Mouse (Mus musculus) ES-CJ7 (cell line): ENCODE measurements at regions not wholly inside any gene's neighbourhood (a gene's known extent, or its start where the extent isn't known, plus 50 kb on each side); places are given as distances from the start of the nearest gene placed in this dataset.

Source experiments
- DNase-seq: peaks from one replicate; pipeline ENCODE4 v3.0.0; 2011; ENCODE audit warnings: low read depth, low spot score

DNA sequence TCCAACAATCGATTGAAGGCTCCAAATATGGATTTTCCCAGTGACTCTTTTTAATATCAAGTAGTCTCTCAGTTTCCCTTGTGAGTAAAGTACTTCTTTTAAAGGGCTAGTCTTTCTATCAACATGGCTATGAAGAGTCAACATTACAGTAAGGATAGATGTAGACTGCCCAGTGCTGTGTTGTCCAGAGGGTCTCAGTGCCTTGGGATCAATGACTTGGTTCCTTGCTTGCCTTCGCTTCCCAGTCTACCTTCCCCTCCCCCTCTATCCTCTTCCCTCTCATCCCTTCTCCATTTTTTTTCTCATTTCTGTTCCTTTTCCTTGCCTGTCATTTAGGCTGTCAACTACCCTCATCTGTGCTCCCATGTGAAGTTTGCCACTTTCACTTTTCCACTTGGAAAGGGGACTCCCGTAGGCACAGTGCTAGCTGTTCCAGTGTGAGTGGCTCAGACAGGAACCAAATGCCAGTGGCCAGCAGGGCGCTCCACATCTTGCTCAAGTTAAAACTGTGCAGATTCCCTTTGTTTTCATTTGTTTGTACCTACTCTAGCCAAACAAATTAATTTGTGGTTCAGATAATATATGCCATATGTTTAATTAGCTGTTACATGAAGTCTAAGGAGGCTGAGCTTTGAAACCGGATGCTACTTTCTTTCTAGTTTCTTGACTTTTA, 608.9 kb downstream of the Lmo4 start:
- DNase-seq: no peak

- DNase-seq: no peak
These were observed 609.9 kb downstream of the Lmo4 start for GRCm38 (mm10) chr3:143595081-143595480.

DNA sequence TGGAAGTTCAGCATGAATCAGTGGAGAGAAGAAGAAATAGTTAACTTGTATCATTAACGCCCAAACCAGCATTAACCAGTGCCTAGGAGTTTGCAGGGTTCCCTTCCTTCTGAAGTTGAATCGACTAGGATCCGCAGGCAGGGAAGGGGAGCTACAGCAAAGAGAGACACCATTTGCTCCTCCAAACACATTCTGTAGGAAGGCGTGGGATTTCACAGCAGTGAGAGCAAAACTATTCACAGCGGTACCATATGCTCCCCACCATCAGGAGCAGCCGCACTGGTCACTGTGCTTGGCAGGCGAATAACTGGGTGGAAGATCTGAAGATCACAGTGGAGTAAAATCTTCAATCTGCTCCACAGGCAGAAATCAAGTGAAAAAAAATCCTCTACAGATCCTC, 610.3 kb downstream of the Lmo4 start:
- no peak for DNase-seq

GRCm38 (mm10) chr3:143586653-143587052, 618.4 kb downstream of the Lmo4 start:
- DNase-seq: no peak

DNA sequence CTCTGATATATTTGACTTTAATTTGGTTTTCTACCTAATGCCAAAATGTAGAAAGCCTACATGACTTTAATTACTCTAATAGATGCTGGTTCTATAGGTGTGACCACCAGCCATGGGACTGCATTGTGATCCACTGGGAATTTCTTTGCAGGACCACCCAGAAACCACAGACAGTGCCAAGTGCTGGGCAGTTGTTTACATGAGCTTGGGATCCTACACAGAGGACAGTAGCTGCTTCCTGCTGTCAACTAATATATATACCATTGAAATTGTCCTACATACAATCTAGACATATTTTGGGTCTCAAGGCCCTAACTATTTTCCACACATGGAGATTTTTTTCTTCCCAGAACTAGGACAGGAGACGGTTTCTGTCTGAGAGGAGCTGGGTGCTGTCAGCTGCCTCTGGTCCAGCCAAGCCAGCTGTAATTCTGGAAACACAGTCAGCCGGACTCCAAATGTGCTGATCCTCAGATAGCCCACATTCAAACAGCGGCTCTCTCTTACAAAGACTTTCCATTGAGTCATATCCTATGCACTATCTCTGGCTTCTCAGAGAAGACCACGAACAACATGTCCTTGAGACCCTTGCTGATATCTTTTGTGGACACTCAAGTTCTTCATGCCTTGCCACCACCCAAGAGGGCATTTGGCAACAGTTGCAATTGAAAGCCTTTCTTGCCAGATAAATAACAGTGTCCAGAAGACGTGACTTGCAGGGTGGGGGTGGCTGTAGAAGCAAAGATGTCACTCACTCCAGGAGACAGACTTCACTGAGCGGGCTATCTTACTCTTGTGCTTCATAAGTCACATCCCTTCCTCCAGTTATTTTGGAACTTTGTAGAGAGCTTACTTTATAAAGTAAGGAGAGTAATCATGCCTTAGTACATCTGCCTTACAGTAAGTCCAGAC, 620.1 kb downstream of the Lmo4 start:
- DNase-seq: no peak

DNA sequence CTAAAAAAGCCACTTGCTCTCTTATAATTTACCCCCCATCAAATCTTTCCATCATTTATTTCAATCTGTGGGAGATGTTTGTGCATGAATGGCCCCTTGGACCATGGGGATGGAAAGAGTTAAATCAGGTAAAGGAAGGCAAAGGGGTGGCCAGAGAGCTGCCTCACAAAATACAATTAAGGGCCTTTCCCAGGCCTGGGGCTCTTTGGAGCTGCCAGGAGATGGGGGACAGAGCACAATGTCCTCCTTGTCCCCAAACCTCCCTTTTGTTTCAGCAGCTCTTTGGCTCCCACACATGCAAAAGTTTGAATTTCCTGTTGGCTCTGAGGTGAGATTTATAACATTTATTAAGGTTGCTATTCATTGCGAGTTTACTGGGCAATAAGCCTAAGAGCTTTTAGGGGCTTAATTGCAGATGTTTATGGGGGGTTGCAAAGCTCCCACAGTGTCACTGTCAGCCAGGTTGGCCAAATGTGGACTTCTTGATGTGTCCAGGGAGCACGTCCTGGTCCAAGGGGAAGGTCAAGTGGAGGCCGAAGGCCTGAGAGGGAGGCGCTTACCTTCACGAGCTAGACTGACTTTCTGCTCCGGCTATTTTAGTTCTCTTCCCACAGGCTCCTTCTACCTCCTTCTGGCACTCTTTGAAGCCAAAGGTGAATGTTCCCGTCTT, 628.5 kb downstream of the Lmo4 start:
- no peak for DNase-seq

DNA sequence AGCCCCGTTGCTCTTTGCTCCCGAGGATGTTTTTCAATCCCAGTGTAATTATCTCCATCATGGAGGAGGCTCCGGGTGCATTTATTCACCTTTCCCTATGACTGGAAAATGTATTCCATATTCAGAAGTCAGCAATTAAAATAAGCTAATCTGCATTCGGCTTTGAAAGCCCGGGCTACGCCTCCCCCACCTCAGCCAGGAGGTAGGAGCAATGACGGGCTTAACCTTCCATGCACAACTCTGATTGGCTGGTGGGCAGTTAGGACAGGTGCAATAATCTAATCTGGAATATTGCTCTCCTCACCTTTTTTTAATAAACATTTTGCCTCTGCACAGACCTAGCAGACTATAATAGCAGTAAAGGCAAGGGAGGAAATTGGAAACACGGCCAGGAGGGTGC, 629.3 kb downstream of the Lmo4 start:
- no peak for DNase-seq

- DNase-seq: no peak
These were observed 630.8 kb downstream of the Lmo4 start for GRCm38 (mm10) chr3:143574035-143574864.

- DNase-seq: no peak
These were observed 635.1 kb downstream of the Lmo4 start for GRCm38 (mm10) chr3:143569930-143570329.

DNA sequence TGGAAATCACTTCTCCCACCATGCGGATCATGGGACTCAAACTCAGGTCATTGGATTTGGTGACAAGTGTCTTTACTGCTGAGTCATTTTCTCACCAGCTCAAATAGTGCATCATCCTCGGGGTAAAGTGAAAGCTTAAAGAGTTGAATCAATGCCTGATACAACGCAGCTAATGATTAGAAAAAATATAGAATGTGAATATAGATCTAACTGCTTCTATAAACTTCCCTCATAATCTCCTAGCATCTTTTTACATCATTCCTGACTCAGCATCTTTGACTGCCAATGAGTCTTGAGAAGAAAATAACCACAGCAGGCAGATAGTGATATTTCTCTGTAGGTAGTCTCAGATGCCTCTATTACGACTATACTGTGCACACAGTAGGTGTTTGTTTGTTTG, 640.0 kb downstream of the Lmo4 start:
- DNase-seq: no peak

DNA sequence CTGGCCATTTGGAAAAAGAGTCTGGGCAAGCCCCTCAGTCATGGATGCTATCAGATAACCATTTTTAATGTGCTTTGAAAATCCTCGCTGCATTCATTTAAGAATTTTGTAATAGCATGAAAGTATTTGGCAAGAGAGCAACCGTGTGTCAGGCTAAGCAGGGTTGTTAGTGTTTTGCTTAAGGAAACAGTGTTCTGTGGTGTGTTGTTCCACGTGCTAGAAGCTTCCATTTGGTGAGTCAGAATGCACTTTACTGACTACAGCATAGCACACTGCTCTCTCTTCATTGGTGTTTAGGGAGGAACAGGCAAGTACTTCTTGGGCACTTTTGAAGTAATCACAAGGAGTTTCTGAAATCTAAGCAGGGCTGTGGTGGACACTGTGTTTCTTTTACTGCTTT, 661.0 kb upstream of the Pkn2 start:
- DNase-seq: no peak

GRCm38 (mm10) chr3:143527982-143528381, 646.2 kb upstream of the Pkn2 start:
- no peak for DNase-seq

- no peak for DNase-seq
These were observed 645.5 kb upstream of the Pkn2 start for GRCm38 (mm10) chr3:143527274-143527673.

- no peak for DNase-seq
These were observed 630.9 kb upstream of the Pkn2 start for GRCm38 (mm10) chr3:143512517-143513249.

GRCm38 (mm10) chr3:143509531-143509930, 627.7 kb upstream of the Pkn2 start:
- no peak for DNase-seq

GRCm38 (mm10) chr3:143508280-143508679, 626.5 kb upstream of the Pkn2 start:
- peak; percentile 6 for DNase-seq

DNA sequence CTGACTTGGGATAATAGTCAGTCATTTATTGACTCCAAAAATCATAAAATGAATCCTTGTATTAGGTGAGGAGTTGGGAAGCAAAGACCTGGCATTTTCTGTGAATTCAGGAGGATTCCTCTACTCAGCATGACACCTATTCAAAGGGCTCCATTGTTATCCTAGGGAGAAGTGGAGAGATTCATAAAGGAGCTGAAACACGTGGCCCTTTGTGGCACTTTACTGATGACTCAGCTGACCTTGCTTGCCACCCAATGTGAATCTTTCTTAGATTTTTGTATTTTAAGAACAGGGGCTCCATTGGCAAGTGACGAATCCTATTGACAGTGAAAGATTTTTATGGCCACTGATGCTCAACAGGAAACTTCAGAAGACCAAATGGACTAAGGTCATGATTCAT, 619.2 kb upstream of the Pkn2 start:
- no peak for DNase-seq

- DNase-seq: no peak
These were observed 613.6 kb upstream of the Pkn2 start for GRCm38 (mm10) chr3:143495389-143495788.

DNA sequence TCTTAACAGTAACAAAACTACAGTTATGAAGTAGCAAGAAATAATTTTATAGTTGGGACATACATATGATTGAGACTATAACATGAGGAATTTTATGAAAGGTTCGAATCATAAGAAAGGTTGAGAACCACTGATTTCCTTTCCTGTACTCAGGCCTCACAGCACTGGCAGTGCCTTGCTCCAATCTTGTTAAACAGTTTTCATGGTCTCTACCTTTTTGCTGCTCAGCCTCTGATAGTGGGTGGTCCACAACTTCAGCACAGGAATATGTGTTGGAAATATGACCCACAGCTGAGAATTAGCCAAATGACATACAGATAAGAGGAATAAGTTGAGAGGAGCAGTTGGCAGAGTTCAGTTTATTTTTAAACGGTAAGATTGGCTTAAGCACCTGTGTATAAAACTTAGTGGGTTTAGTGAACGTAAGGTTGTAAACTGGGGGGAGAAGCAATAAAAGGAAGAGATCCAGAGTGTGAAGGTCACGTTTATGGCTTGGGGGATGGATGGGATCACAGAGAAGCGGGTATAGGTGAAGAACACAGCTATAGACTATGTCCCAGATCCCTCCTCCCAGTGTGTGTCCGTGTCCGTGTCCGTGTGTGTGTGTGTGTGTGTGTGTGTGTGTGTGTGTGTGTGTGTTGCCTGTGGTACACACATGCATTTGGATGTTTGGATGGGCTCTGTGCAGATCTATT, 596.3 kb upstream of the Pkn2 start:
- no peak for DNase-seq

DNA sequence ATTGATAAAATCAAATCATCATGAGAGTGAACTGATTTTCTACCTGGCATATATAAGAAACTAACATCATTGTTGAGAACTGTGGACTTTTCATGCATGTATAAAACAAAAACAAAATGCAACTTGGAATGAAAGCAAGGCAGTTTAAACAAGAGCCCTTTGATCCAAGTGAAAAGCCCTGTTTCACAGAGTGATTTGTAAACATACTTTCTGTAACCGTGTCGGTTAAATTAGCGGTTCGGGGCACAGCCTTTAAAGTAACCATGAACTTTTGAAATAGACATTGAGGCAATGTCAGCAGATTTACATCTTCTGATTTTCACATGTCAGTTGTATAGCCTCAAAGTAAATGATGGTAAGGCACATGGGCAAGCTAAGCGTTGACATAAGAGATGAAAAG, 593.7 kb upstream of the Pkn2 start:
- no peak for DNase-seq
